Mouse (Mus musculus): Measurements from ENCODE around the gene Banf2.

Gene Banf2

DNA sequence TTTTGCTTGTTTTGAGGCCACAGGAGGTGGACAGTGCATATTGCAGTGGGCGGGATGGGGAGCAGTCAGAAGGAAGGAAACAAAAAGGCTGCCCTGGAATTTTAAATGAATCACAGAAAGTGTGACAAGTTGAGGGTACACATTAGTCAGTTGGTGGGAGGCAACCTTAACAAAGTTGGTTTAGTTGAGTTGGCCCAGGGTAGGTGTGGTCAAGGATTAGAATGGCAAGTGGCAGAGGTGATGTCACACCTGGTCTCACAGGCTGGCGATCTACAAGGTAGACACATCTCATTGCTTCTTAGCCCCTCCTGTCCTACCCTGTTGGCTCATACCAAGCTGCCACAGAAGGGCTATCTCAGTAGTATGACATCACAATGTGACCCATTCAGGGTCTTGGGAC is at the start of gene Banf2:
Banf2 (plus strand) TSS at position 396 of the 400 bp plus-strand sequence.
- no peak for DNase-seq (ENCODE audit: low read depth, low spot score)

GRCm38 (mm10) chr2:143983482-143983881 is 49.4 kb upstream of the Banf2 start:
- no peak for DNase-seq (ENCODE audit: low read depth, low spot score)

DNA sequence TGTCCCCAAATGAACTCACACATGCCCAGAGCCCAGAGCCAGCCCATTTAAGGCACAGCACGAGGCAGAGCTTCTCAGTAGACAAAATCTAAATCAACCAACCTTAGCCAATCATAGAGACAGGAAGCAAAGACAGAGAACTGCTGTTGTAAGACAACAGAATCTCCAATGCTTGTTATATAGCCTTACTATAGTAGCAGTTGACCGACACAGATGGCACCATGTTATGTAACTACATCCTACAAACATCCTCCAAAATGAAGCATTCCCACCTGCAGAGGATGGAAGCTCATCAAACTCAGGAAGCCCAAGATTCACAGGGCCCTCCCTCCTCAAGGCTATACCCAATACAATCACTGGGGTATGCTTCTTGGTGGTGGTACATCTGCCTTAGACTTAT is 45.4 kb upstream of the Banf2 start:
- DNase-seq (ENCODE audit: low read depth, low spot score) = no peak

GRCm38 (mm10) chr2:143988016-143988415 is 44.8 kb upstream of the Banf2 start:
- no peak for DNase-seq (ENCODE audit: low read depth, low spot score)

- DNase-seq (ENCODE audit: low read depth, low spot score) = no peak
Measured at GRCm38 (mm10) chr2:143990997-143991396, 41.9 kb upstream of the Banf2 start.

DNA sequence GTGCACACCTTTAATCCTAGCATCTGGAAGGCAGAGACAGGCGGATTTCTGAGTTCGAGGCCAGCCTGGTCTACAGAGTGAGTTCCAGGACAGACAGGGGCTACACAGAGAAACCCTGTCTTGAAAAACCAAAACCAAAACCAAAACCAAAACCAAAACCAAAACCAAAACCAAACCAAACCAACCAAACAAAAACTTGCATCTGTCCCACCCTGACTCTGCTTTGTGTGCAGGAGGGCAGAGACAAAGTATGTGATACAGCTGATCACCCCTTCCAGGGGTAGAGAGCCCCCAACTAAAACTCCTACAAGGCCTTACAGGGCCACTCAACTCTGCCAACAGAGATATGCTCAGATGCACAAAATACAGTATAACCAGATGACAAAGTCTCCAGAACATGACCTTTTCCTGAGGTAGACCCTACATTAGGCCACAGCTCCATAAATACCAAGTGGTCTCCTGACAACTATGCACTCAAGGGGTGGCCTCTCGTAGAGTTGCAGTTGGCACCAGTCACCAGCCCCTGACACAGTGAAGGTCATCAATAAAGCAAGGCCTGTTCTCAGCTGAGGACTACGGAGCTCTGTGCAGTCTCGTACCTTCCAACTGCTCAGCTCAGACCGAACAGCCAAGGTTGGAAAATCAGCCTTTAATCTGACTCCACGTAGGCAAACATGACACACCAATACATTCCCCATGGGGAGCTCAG is 40.7 kb upstream of the Banf2 start:
- no peak for DNase-seq (ENCODE audit: low read depth, low spot score)

GRCm38 (mm10) chr2:143992977-143993376 is 39.9 kb upstream of the Banf2 start:
- no peak for DNase-seq (ENCODE audit: low read depth, low spot score)

DNA sequence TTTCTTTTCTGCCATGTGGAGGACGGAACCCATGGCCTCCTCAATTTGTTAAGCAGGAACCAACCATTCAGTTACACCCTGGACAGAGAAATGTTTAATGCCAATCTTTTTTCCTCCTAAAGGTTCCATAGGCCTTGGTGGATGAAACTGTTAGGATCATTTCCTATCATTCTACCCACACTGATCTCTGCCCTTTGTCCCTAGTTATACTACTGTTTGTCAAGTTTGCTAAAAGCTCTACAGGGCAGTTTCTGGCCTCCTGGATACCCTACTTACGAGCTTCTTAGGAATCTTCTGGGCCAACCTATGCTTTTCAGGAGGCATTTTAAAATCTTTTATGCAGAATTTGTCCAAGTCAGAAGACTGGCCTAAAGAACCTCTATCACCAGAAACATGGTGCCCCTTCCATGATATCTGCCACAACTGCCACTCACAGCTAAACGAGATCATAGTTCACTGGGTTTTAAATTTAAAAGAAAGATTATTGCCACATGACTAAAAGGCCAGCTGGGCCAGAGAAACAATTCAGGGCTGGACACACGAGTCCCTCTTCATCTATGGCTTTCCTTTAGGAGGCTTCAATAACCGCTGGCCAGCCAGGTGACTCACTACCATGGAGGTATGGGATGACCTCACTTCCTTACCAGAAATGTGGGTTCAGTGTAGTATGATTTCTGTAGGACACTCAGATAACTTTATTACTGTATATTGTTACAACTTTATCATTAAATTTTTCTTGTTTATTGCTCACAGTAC is 30.5 kb upstream of the Banf2 start:
- DNase-seq (ENCODE audit: low read depth, low spot score) = no peak

- DNase-seq (ENCODE audit: low read depth, low spot score) = no peak
Measured at GRCm38 (mm10) chr2:144003544-144003943, 29.3 kb upstream of the Banf2 start.

DNA sequence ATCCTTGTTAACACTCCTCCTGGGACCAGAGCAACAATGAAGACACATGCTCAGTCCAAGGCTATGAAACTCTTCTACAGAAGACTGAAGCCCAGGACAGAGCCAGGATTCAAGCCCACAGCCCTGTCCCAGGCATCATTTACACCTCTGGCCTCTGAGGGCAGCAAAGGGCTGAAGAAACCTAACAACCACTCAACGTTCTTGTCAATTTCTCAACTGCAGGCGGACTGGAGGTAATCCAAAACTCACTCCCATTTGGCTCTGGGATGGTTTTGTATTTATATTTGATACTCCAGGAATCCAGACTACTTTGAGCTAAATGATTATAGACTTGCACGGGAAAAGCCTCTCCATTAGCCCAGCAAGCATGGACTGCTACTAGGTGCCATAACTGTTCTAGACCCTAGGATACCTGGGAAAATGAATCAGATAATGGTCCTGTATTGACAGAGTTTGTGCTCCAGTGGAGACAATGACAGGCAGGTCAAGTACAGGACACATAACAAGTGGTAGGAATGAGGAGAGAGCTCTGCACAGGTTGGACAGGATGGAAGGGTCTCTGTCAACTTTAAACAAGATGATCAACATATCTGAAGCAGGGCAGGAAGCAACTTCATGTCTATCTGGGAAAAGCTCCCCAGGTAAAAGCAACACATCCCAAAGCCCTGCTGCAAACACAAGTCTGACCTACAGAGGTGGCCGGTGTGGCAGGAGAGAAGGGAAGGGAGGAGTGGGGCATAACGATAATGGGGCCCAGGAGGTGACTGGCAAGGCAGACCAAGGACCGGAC is 27.5 kb upstream of the Banf2 start:
- no peak for DNase-seq (ENCODE audit: low read depth, low spot score)

- DNase-seq (ENCODE audit: low read depth, low spot score) = no peak
Measured at GRCm38 (mm10) chr2:144006686-144007085, 26.2 kb upstream of the Banf2 start.

- DNase-seq (ENCODE audit: low read depth, low spot score) = no peak
Measured at GRCm38 (mm10) chr2:144007211-144007610, 25.6 kb upstream of the Banf2 start.

DNA sequence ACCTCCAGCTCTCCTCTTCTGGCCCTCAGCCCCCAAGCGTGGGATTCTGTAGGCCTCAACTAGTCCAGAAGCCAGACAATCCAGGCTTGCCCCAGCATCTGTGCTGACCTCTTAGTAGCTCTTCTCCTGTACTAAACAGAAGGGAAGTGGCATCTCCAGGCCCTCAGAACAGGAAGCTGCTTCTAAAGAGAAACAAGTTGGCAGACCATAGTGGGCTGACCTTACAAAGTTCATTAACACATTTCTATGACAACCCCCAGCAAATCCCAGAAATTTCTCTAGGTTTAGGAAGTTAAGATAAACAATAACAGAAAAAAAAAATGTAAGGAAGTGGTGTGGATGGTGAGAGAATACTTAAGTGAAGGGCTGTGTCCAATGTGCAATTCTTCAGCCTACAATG is 23.8 kb upstream of the Banf2 start:
- DNase-seq (ENCODE audit: low read depth, low spot score) = no peak

DNA sequence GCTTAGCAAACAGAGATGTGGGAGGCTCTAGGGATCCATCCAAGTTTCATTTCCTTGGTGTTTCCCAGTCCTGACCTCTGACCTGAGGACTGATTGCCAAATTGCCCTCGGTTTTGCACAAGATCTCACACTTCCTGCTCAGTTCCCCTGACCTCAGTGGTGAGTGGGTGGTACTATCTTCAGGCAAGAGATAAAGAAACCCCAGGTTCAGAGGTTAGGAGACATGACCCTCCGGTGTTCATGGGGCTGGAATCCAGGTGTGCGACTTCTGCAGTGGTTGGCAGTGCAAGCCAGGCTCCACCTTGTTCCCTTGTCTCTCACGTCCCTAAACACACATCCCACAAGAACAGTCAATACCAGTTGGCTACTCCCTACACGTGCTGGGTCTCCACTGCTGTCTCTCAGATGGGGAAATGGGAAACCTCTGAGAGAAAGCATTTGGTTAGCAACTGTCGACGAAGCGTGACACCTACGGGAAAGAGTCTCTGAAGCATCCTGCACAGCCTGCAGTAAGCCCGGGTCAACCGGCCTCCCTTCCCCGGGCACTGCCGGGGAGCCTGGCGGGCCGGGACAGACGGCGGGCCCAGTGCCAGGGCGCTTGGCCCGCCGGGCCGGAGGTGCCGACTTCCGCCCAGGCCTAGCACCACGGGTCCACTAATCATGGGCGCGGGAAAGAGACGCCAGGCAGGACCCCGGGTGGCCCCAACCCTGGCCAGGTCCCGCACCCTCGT is 23.1 kb upstream of the Banf2 start:
- no peak for DNase-seq (ENCODE audit: low read depth, low spot score)

DNA sequence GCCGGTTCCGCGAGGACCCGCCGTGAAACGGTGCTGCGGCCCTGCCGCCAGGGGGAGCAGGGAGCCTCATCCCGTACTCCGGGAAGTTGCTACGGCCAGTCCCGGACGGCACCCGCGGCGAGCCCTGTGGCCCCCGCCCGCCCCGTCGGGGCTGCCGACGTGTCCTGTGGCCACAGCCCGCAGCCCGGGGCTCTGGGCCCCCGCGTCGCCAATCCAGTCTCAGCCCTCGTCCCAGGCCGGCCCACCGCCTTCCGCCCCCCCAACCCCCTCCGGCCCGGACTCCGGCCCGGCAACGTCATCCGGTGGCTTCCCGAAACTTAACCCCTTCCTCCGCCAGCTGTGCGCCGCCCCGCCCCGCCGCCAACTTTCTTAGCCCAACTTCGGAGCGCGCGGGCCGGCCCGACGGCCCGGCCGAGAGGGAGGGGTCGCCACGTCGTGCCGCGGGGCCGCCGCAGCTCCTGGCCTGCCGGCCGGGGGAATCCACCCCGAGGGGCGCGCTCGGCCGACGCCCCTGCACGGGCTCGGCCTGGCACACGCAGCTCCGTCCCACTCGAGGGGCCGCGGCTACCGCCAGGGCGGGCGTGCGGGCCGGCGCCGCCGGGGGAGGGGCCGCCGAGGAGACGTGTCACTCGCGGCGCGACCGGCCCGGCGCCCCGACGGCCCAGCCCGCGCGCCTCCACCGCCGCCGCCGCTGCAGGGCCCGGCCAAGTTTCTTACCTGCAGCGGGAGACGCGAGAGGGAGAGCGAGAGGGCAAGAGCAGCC is 22.4 kb upstream of the Banf2 start:
- peak; percentile 33 for DNase-seq (ENCODE audit: low read depth, low spot score)

DNA sequence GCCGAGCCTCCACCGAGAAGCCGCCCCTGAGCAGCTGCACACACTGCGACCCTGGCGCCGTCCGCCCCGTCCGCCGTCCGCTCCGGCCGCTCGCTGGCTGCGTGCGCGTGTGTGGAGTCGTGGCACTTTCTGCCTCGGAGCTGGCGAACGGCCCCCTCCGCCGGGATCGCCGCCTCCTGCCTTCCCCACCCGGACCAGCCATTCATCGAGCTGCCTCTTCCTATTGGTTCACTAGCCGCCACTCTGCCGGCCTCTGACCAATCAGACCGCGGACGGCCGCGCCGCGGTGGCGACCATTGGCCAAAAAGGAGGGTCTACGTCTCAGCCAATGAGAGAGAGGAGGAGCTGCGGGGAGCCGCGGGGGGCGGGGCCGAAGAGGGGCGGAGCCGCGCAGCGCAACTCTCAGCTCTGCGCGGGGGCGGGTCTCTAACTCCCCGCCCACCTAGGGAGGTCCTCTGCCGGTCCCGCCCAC is 21.7 kb upstream of the Banf2 start, which contains the start of gene Rrbp1:
Rrbp1 (minus strand) TSS at position 184 of the 472 bp plus-strand sequence.
- peak; percentile 94 for DNase-seq (ENCODE audit: low read depth, low spot score)

- no peak for DNase-seq (ENCODE audit: low read depth, low spot score)
Measured at GRCm38 (mm10) chr2:144014051-144014450, 18.8 kb upstream of the Banf2 start.

- no peak for DNase-seq (ENCODE audit: low read depth, low spot score)
Measured at GRCm38 (mm10) chr2:144014481-144014880, 18.4 kb upstream of the Banf2 start.

- no peak for DNase-seq (ENCODE audit: low read depth, low spot score)
Measured at GRCm38 (mm10) chr2:144015861-144016260, 17.0 kb upstream of the Banf2 start.

DNA sequence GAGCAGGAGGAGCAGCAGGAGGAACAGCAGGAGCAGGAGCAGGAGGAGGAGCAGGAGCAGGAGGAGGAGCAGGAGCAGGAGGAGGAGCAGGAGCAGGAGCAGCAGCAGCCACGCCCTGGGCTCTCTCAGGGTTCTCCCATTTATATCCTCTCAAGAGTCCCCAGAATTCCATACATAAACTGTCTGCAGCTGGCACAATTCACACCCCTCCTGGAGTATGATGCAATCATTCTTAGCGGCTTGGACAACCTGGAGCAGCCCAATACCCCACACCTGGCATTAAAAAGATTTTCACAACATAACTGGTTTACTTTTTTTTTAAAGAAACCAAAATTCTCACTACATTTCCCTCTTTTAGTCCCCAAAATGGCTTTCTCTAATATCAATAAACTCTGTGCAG is 12.9 kb upstream of the Banf2 start:
- DNase-seq (ENCODE audit: low read depth, low spot score) = no peak

GRCm38 (mm10) chr2:144022441-144022840 is 10.4 kb upstream of the Banf2 start:
- DNase-seq (ENCODE audit: low read depth, low spot score) = no peak
